Mouse (Mus musculus): ENCODE data around the gene Zcchc17. TPM values are rescaled to one million over a fixed set of nuclear protein-coding genes. Genes with fewer than 3 reads are reported as not detected.

Gene Zcchc17
- polyA plus RNA-seq, 1 experiment from 2014 or later = 50.4 TPM

- Histone ChIP-seq H3K4me1 (replicated peaks; ENCODE audit: control insufficient read depth, insufficient read depth) (no peaks in the 10 kb centered on the region), H3K9me3 (ENCODE audit: control insufficient read depth, low read length) (no peaks in the 10 kb centered on the region), H3K4me3 (ENCODE audit: low read depth, low read length) (no peak overlapping the region), H3K9ac (ENCODE audit: low read length) (no peak overlapping the region), H3K36me3 (ENCODE audit: control insufficient read depth, insufficient read depth, low read length) (peaks cover 18% of the 10 kb centered on the region), H3K27ac (replicated peaks) (no peak overlapping the region), H3K27me3 (ENCODE audit: control insufficient read depth, insufficient read depth, low read length) (no peaks in the 10 kb centered on the region), H3K4me2 (replicated peaks; ENCODE audit: low read depth) (no peak overlapping the region)
- TF ChIP-seq CTCF (IDR thresholded peaks at IDR 0.05; ENCODE audit: low read depth) (no peak), EP300 (optimal IDR thresholded peaks at IDR 0.05) (no peak)
- WGBS = 67% methylated on average over 5 of the region's 5 CpGs
- DNase-seq (ENCODE audit: low spot score) (no peak), ATAC-seq (ENCODE audit: low FRiP score, low TSS enrichment) (no peak)
Measured at GRCm38 (mm10) chr4:130323607-130324006, 36.1 kb downstream of the Zcchc17 start.

DNA sequence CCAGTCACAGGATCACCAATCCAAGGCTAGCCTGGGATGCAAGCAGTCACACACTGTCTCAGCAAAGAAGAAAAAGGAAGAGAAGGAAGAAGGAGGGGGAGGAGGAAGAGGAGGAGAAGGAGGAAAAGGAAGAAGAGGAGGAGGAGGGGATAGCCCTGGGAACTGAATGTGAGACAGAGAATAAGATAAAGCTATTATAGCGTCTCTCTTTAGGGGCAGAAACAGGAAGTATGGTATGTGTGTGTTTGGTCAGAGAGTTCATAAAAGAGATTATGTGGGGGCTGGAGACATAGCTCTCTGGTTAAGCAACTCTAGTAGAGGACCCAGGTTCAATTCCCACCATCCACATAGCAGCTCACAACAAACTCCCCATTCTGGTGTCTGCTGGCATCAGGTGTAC, 36.6 kb downstream of the Zcchc17 start:
- Histone ChIP-seq H3K9ac (ENCODE audit: low read length) (no peak overlapping the region), H3K27me3 (ENCODE audit: control insufficient read depth, insufficient read depth, low read length) (no peaks in the 10 kb centered on the region), H3K9me3 (ENCODE audit: control insufficient read depth, low read length) (no peaks in the 10 kb centered on the region), H3K4me1 (replicated peaks; ENCODE audit: control insufficient read depth, insufficient read depth) (no peaks in the 10 kb centered on the region), H3K4me3 (ENCODE audit: low read depth, low read length) (no peak overlapping the region), H3K4me2 (replicated peaks; ENCODE audit: low read depth) (no peak overlapping the region), H3K27ac (replicated peaks) (no peak overlapping the region), H3K36me3 (ENCODE audit: control insufficient read depth, insufficient read depth, low read length) (peaks cover 18% of the 10 kb centered on the region)
- DNase-seq (ENCODE audit: low spot score) = no peak
- WGBS = 75% methylated on average over 1 of the region's 1 CpGs
- TF ChIP-seq CTCF (IDR thresholded peaks at IDR 0.05; ENCODE audit: low read depth) (no peak), EP300 (optimal IDR thresholded peaks at IDR 0.05) (no peak)
- no peak for ATAC-seq (ENCODE audit: low FRiP score, low TSS enrichment)

- no peak overlapping the region for H3K4me3 ChIP-seq (ENCODE audit: low read depth, low read length)
- no peaks in the 10 kb centered on the region for H3K9me3 ChIP-seq (ENCODE audit: control insufficient read depth, low read length)
- DNase-seq (ENCODE audit: low spot score) = no peak
- no peak for ATAC-seq (ENCODE audit: low FRiP score, low TSS enrichment)
- no peak overlapping the region for H3K4me2 ChIP-seq (replicated peaks; ENCODE audit: low read depth)
- H3K36me3 ChIP-seq (ENCODE audit: control insufficient read depth, insufficient read depth, low read length) = peaks cover 18% of the 10 kb centered on the region
- 69% methylated on average over 7 of the region's 7 CpGs for WGBS
- no peaks in the 10 kb centered on the region for H3K27me3 ChIP-seq (ENCODE audit: control insufficient read depth, insufficient read depth, low read length)
- no peak overlapping the region for H3K9ac ChIP-seq (ENCODE audit: low read length)
- no peak for TF ChIP-seq EP300 (optimal IDR thresholded peaks at IDR 0.05)
- no peak for TF ChIP-seq CTCF (IDR thresholded peaks at IDR 0.05; ENCODE audit: low read depth)
- H3K27ac ChIP-seq (replicated peaks) = no peak overlapping the region
- H3K4me1 ChIP-seq (replicated peaks; ENCODE audit: control insufficient read depth, insufficient read depth) = no peaks in the 10 kb centered on the region
Measured at GRCm38 (mm10) chr4:130322567-130322966, 37.2 kb downstream of the Zcchc17 start.

DNA sequence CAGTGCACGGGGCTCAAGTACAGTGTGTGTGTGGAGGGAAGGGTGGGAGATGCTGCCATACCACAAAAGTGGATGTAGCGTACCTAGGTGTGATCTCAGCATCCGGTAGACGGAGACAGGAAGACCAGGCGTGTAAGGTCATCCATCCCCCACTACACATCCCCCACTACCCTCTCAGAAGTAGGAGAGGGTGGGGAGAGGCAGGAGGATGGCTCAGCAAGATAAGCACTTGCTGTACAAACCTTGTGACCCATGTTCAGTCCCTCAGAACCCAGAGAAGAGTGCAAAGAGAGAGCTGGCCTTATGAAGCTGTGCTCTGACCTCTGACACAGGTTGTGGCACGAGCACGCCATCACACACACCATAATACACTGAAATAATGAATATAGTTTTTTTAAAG, 38.1 kb downstream of the Zcchc17 start:
- H3K4me1 ChIP-seq (replicated peaks; ENCODE audit: control insufficient read depth, insufficient read depth) = no peaks in the 10 kb centered on the region
- peaks cover 12% of the 10 kb centered on the region; the same call in 1 of the 2 replicates for H3K36me3 ChIP-seq (ENCODE audit: control insufficient read depth, insufficient read depth, low read length)
- no peaks in the 10 kb centered on the region for H3K9me3 ChIP-seq (ENCODE audit: control insufficient read depth, low read length)
- ATAC-seq (ENCODE audit: low FRiP score, low TSS enrichment) = no peak
- no peak overlapping the region for H3K27ac ChIP-seq (replicated peaks)
- no peak overlapping the region for H3K4me3 ChIP-seq (ENCODE audit: low read depth, low read length)
- no peak for DNase-seq (ENCODE audit: low spot score)
- H3K4me2 ChIP-seq (replicated peaks; ENCODE audit: low read depth) = no peak overlapping the region
- no peak overlapping the region for H3K9ac ChIP-seq (ENCODE audit: low read length)
- H3K27me3 ChIP-seq (ENCODE audit: control insufficient read depth, insufficient read depth, low read length) = no peaks in the 10 kb centered on the region
- WGBS = 90% methylated on average over 7 of the region's 7 CpGs
- TF ChIP-seq CTCF (IDR thresholded peaks at IDR 0.05; ENCODE audit: low read depth) = no peak

DNA sequence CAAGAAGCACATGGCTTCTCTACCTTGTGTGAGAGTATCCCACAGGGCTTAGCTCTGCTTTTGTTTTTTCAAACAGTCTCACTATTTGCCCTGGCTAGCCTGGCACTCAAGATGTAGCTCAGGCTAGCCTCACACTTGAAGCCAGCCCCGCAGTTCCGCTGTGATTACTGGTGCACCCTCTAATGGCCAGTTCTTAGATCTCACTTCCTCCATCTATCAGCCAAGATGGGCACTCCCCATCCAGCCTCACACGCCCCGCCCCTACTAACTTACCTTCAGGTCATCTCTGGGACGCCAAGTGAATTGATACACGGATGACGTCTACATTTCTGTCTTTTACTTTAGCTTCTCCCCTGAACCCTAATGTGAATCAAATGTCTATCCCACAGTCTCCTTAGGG, 40.2 kb downstream of the Zcchc17 start:
- H3K9ac ChIP-seq (ENCODE audit: low read length) = no peak overlapping the region
- no peak overlapping the region for H3K27ac ChIP-seq (replicated peaks)
- H3K4me1 ChIP-seq (replicated peaks; ENCODE audit: control insufficient read depth, insufficient read depth) = no peaks in the 10 kb centered on the region
- 86% methylated on average over 7 of the region's 7 CpGs for WGBS
- no peak overlapping the region for H3K4me2 ChIP-seq (replicated peaks; ENCODE audit: low read depth)
- DNase-seq (ENCODE audit: low spot score) = no peak
- peaks cover 11% of the 10 kb centered on the region; the same call in 1 of the 2 replicates for H3K36me3 ChIP-seq (ENCODE audit: control insufficient read depth, insufficient read depth, low read length)
- no peak for ATAC-seq (ENCODE audit: low FRiP score, low TSS enrichment)
- TF ChIP-seq EP300 (optimal IDR thresholded peaks at IDR 0.05) (no peak), CTCF (IDR thresholded peaks at IDR 0.05; ENCODE audit: low read depth) (peak; percentile 27; the same call in 1 of the 2 replicates)
- no peaks in the 10 kb centered on the region for H3K9me3 ChIP-seq (ENCODE audit: control insufficient read depth, low read length)
- H3K4me3 ChIP-seq (ENCODE audit: low read depth, low read length) = no peak overlapping the region
- H3K27me3 ChIP-seq (ENCODE audit: control insufficient read depth, insufficient read depth, low read length) = no peaks in the 10 kb centered on the region

DNA sequence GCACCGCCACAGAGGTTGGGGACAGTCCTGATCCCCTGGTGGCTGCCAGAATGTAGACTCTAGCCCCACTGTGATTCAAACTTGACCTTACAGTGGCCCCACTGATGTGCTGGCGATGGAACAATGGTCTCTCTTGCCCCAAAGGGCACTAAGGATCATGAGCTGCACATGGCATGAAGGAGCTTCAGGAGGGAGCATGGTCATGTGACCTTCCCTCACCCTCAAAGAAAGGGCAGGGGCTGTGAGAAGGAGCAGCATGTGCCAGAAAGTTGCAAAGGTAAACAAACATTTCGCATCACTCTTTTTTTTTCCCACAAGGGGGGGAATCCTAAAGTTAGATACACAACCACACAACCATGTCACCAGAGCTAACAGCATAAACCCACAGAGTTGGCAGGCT, 41.6 kb downstream of the Zcchc17 start:
- no peak overlapping the region for H3K27ac ChIP-seq (replicated peaks)
- TF ChIP-seq EP300 (optimal IDR thresholded peaks at IDR 0.05) (no peak), CTCF (IDR thresholded peaks at IDR 0.05; ENCODE audit: low read depth) (no peak)
- DNase-seq (ENCODE audit: low spot score) (no peak), ATAC-seq (ENCODE audit: low FRiP score, low TSS enrichment) (no peak)
- no peak overlapping the region for H3K4me2 ChIP-seq (replicated peaks; ENCODE audit: low read depth)
- H3K4me3 ChIP-seq (ENCODE audit: low read depth, low read length) = no peak overlapping the region
- no peak overlapping the region for H3K9ac ChIP-seq (ENCODE audit: low read length)
- no peaks in the 10 kb centered on the region for H3K27me3 ChIP-seq (ENCODE audit: control insufficient read depth, insufficient read depth, low read length)
- H3K36me3 ChIP-seq (ENCODE audit: control insufficient read depth, insufficient read depth, low read length) = peaks cover 11% of the 10 kb centered on the region; the same call in 1 of the 2 replicates
- H3K4me1 ChIP-seq (replicated peaks; ENCODE audit: control insufficient read depth, insufficient read depth) = no peaks in the 10 kb centered on the region
- H3K9me3 ChIP-seq (ENCODE audit: control insufficient read depth, low read length) = no peaks in the 10 kb centered on the region
- 66% methylated on average over 3 of the region's 3 CpGs for WGBS
